Mouse (Mus musculus) brain, embryonic 14.5 days (tissue): ENCODE measurements around the gene Eif1b.

ENCODE experiments used
- CTCF ChIP-seq: fragments of 200-500 bp; IDR thresholded peaks from 2 replicates; pipeline ENCODE4 v1.5.1; 2012; ENCODE audit warnings: inconsistent platforms, mild to moderate bottlenecking, moderate library complexity, borderline replicate concordance; ENCODE audit not compliant: insufficient read depth, insufficient read length; ENCODE audit errors: extremely low read depth
- POLR2A ChIP-seq: fragments of 200-500 bp; IDR thresholded peaks from 2 replicates; pipeline ENCODE4 v1.6.1; 2012; ENCODE audit warnings: mild to moderate bottlenecking, inconsistent platforms, borderline replicate concordance; ENCODE audit not compliant: poor library complexity, insufficient read depth, insufficient read length, severe bottlenecking; ENCODE audit errors: extremely low read depth

DNA sequence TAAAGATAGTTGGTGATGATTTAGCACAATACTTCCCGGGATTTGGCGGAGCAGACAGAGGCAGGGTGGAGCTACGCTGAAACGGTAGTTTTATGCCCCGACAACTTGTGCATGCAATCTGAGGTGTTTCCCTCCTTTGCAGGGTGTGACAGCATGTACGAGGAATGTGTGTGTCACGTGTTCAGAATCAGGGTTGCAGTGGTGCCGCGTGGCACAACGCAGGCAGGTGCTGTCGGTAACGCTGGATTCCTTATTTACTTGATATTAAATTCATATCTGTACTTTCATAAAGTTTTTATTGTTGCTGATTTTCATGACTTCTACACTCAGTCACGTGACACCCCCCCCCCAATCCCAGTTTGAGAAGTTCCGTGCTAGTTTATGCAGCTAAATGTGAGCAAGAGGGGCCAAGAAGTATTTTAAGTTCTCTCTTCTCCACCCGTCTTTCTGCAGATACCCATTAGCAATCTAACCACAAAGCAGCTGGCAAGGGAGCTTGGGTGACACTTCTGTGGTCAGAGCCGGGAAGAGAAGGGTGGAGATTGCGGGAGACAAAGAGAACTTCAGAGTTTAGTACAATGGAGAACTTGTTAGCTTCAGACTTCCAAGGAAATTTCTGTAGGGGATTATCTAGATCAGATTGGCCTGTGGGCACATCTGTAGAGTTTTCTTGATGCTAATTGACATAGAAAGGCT, 36.9 kb downstream of the Eif1b start:
- TF ChIP-seq CTCF, result no peak
- no peak for TF ChIP-seq POLR2A
